Mouse (Mus musculus): ENCODE data around the gene Tmem107.

- TF ChIP-seq ZNF384 (IDR thresholded peaks at IDR 0.05; ENCODE audit: low read depth, low read length), result no peak
- peak; percentile 88 for TF ChIP-seq CHD2 (IDR thresholded peaks at IDR 0.05; ENCODE audit: low read depth, low read length)
- TF ChIP-seq HCFC1 (IDR thresholded peaks at IDR 0.05; ENCODE audit: borderline replicate concordance, insufficient read depth, low read length), result no peak
Measured at GRCm38 (mm10) chr11:69094697-69095429, 24.3 kb downstream of the Tmem107 start, which contains the start of gene Per1.
